Mouse (Mus musculus) forebrain, embryonic 14.5 days (tissue): ENCODE results near the gene Stk19. TPM values are rescaled to one million over a fixed set of nuclear protein-coding genes. Genes with fewer than 3 reads are reported as not detected.
A peak's percentile ranks its signal among the peaks of the same experiment; 100 is the strongest.

Source experiments
- ATAC-seq: fragments of 200-750 bp; cut with Nextera tagmentation; 2 replicates; pipeline ENCODE4 v1.8.0; 2017; ENCODE audit warnings: mild to moderate bottlenecking, moderate library complexity
- DNase-seq: peaks from one replicate; pipeline ENCODE4 v3.0.0-alpha.2; 2015; ENCODE audit warnings: low spot score
- H3K27ac ChIP-seq: fragments of 300-500 bp; sonication (generic); 2 replicates; pipeline ENCODE4 v1.5.1; 2014; ENCODE audit warnings: low read depth, mild to moderate bottlenecking, control low read depth, low read length, moderate library complexity
- H3K27me3 ChIP-seq: fragments of 300-500 bp; sonication (generic); replicated peaks from 2 replicates; pipeline ENCODE4 v1.6.1; 2014; ENCODE audit warnings: low read length, control low read depth, mixed read lengths; ENCODE audit not compliant: control insufficient read depth, insufficient read depth
- H3K36me3 ChIP-seq: fragments of 300-500 bp; sonication (generic); 2 replicates; pipeline ENCODE4 v1.6.1; 2014; ENCODE audit warnings: low read length, control low read depth; ENCODE audit not compliant: control insufficient read depth, insufficient read depth
- H3K4me1 ChIP-seq: fragments of 300-500 bp; sonication (generic); 2 replicates; pipeline ENCODE4 v1.6.1; 2014; ENCODE audit warnings: antibody characterized with exemption, low read length, control low read depth; ENCODE audit not compliant: control insufficient read depth, insufficient read depth
- H3K4me2 ChIP-seq: fragments of 300-500 bp; sonication (generic); 2 replicates; pipeline ENCODE4 v1.6.1; 2014; ENCODE audit warnings: mild to moderate bottlenecking, control low read depth, low read length
- H3K4me3 ChIP-seq: fragments of 300-500 bp; sonication (generic); 2 replicates; pipeline ENCODE4 v1.5.1; 2014; ENCODE audit warnings: low read depth, low read length, control low read depth
- H3K9ac ChIP-seq: fragments of 300-500 bp; sonication (generic); 2 replicates; pipeline ENCODE4 v1.6.1; 2014; ENCODE audit warnings: mild to moderate bottlenecking, low read length, control low read depth, moderate library complexity
- H3K9me3 ChIP-seq: fragments of 300-500 bp; sonication (generic); replicated peaks from 2 replicates; pipeline ENCODE4 v1.6.1; 2016; ENCODE audit warnings: low read length, control low read depth, mixed read lengths; ENCODE audit not compliant: control insufficient read depth
- WGBS: fragments of 180-500 bp; shearing (Covaris S2); extraction: QIAGEN DNeasy Blood & Tissue Kit; methylation state at CpG from one replicate; pipeline ENCODE4 v1.1.7; 2014; 5-methylcytosine and 5-hydroxymethylcytosine counted together
- polyA plus RNA-seq: library from polyadenylated mRNA; unstranded; fragments of >200 nt; fragmentation: Nextera tagmentation; extraction: Ambion mirVana; gene quantifications from 2 replicates; pipeline ENCODE4 v1.2.1, GENCODE M21; 2014

Stk19 gene
- polyA plus RNA-seq, 1 experiment from 2014 or later: 33.8 TPM

- Histone ChIP-seq H3K9ac (no peak within 1 kb of the TSS), H3K9me3 (no peaks in the 10 kb centered on the region), H3K4me1 (no peaks in the 10 kb centered on the region), H3K4me3 (no peak within 1 kb of the TSS), H3K27ac (no peak within 1 kb of the TSS), H3K4me2 (no peak within 1 kb of the TSS), H3K36me3 (peaks cover under 1% of the 10 kb centered on the region; the same call in 1 of the 2 replicates), H3K27me3 (no peaks in the 10 kb centered on the region)
- DNase-seq: no peak
- ATAC-seq: no peak
- 75% methylated on average over 8 of the region's 8 CpGs for WGBS
These were observed 25.8 kb upstream of the Stk19 start, which contains the start of gene Cfb for GRCm38 (mm10) chr17:34862416-34863081. TSS of gene Cfb (minus strand) at chr17:34862518.

GRCm38 (mm10) chr17:34861704-34862415, 25.1 kb upstream of the Stk19 start:
- WGBS: 79% methylated on average over 13 of the region's 13 CpGs
- Histone ChIP-seq H3K4me3 (no peak overlapping the region), H3K27me3 (no peaks in the 10 kb centered on the region), H3K9me3 (no peaks in the 10 kb centered on the region), H3K9ac (no peak overlapping the region), H3K27ac (no peak overlapping the region), H3K36me3 (peaks cover 7% of the 10 kb centered on the region), H3K4me2 (no peak overlapping the region), H3K4me1 (no peaks in the 10 kb centered on the region)
- ATAC-seq (no peak), DNase-seq (no peak)

DNA sequence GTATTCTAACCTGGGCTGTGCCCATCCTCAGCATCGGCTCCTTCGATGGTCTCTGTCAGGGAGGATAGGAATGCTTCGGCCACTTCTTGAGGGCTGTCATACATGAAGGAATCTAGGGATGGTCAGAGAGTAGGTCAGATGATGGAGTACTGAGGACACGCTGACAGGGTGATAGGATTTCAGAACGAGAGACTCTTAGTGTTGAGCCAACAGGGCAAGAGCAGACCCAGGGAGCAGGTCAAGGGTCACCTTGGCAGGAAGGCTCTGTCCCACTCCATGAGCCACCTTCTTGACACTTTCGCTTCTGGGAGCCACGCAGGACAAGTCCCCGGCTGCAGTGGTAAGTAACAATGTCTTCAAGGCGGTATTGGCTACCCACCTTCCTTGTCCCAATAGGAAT, 23.8 kb upstream of the Stk19 start:
- H3K9ac ChIP-seq: no peak overlapping the region
- no peak overlapping the region for H3K27ac ChIP-seq
- ATAC-seq (no peak), DNase-seq (no peak)
- H3K4me2 ChIP-seq: no peak overlapping the region
- 90% methylated on average over 9 of the region's 9 CpGs for WGBS
- H3K9me3 ChIP-seq: no peaks in the 10 kb centered on the region
- H3K27me3 ChIP-seq: no peaks in the 10 kb centered on the region
- no peaks in the 10 kb centered on the region for H3K4me1 ChIP-seq
- peaks cover 21% of the 10 kb centered on the region for H3K36me3 ChIP-seq
- H3K4me3 ChIP-seq: no peak overlapping the region

DNA sequence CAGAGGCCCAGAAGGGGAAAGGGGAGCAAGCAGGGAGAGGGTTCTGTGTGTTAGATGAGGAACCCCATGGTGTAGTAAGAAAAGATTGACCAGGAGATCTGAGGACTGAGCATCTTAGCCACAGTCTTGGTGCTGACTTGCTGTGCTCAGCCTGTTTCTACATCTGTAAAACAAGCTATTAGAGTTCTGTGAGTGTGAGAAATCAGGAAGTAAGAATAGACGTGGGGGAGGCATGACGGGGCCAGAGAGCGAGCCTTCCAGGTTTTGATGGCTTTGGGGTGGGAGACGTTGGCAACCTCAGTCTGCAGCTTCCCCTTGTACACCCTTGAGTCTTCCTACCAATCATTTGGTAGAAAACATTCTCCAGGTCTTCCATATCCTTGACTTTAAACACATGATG, 21.9 kb upstream of the Stk19 start:
- ATAC-seq (no peak), DNase-seq (no peak)
- WGBS: 89% methylated on average over 4 of the region's 4 CpGs

DNA sequence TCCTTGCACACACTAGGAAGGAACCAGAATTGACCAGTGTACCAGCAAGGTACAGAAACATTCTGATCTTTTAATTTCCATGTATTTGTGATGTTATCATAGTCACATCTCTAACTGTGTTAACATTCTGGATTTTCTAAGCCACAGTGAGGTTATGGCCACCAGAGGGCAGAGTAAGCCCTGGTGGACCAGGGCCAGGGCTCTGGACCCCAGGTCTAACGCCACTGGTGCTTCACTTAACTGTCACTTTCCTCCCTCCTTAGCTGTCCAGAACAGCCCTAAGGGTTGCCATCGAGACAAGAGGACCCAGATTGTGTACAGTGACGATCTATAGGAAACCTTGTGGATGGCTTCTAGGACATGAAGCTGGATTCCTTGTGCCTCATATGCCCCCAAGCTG, 19.1 kb upstream of the Stk19 start:
- Histone ChIP-seq H3K4me2 (no peak overlapping the region), H3K9ac (no peak overlapping the region), H3K27ac (no peak overlapping the region), H3K9me3 (no peaks in the 10 kb centered on the region), H3K4me3 (no peak overlapping the region), H3K4me1 (peaks cover 10% of the 10 kb centered on the region), H3K27me3 (no peaks in the 10 kb centered on the region), H3K36me3 (peaks cover 53% of the 10 kb centered on the region)
- ATAC-seq (no peak), DNase-seq (peak; percentile 40)
- 37% methylated on average over 3 of the region's 3 CpGs for WGBS

More for the DNA sequence above, 21.9 kb upstream of the Stk19 start:
- Histone ChIP-seq H3K9ac (no peak overlapping the region), H3K4me2 (no peak overlapping the region), H3K27ac (no peak overlapping the region), H3K4me3 (no peak overlapping the region), H3K4me1 (no peaks in the 10 kb centered on the region), H3K9me3 (no peaks in the 10 kb centered on the region), H3K36me3 (peaks cover 39% of the 10 kb centered on the region), H3K27me3 (no peaks in the 10 kb centered on the region)

DNA sequence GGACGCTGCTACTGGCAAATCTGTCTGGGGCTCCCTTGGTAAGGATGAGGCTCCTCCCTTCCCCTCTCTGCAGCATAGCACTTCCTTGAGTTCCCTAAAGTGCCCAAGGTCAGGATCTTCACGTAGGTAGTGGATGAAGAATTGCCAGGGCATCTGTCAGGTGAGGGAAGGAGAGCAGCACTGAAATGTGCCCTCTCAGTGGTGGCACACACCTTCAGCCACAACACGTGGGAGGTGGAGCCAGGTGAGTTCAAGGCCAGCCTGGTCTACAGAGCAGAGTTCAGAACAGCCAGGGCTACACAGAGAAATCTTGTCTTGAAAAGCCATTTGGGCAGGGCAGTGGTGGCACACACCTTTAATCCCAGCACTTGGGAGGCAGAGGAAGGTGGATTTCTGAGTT, 18.0 kb upstream of the Stk19 start:
- WGBS: 88% methylated on average over 3 of the region's 3 CpGs
- H3K4me1 ChIP-seq: peaks cover 12% of the 10 kb centered on the region
- H3K27ac ChIP-seq: no peak overlapping the region
- H3K9ac ChIP-seq: no peak overlapping the region
- DNase-seq (no peak), ATAC-seq (no peak)
- no peak overlapping the region for H3K4me3 ChIP-seq
- no peaks in the 10 kb centered on the region for H3K9me3 ChIP-seq
- H3K4me2 ChIP-seq: no peak overlapping the region
- peaks cover 53% of the 10 kb centered on the region for H3K36me3 ChIP-seq
- no peaks in the 10 kb centered on the region for H3K27me3 ChIP-seq

- Histone ChIP-seq H3K9me3 (no peaks in the 10 kb centered on the region), H3K4me3 (no peak overlapping the region), H3K27ac (no peak overlapping the region), H3K27me3 (no peaks in the 10 kb centered on the region), H3K9ac (no peak overlapping the region), H3K4me2 (no peak overlapping the region), H3K4me1 (peaks cover 17% of the 10 kb centered on the region), H3K36me3 (peaks cover 53% of the 10 kb centered on the region)
- WGBS: 88% methylated on average over 8 of the region's 8 CpGs
- DNase-seq: no peak
- no peak for ATAC-seq
These were observed 16.8 kb upstream of the Stk19 start for GRCm38 (mm10) chr17:34853511-34853910.

DNA sequence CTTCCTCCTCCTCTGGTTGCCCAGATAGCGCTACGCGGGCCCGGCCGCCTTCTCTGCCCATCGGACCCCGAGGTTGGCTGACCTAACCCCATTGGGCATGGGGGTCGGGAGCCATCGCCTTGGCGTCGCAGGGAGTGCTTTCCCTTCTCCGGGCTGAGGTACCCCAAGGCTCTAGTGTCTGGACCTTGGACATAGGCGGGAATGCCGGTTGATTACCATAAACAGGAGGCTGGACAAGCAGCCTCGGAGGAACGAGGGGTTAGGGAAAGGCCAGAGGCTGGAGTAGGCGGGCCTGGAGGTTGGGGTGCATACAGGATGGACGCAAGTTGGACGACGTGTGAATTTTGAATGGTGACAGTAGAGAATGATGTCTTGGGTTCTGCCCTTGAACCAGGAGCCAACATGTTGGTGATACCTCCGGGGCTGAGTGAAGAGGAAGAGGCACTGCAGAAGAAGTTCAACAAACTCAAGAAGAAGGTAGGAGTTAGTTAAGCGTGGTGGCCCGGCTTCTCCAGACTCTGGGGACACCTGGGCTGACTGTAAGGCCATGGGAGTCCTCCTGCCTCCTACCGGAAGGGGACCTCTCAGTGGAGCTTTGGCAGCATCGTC, 13.9 kb upstream of the Stk19 start:
- no peaks in the 10 kb centered on the region for H3K27me3 ChIP-seq
- peak overlapping the region; percentile 88 for H3K9ac ChIP-seq
- H3K4me2 ChIP-seq: peak overlapping the region; percentile 98
- peaks cover 17% of the 10 kb centered on the region for H3K4me1 ChIP-seq
- no peaks in the 10 kb centered on the region for H3K9me3 ChIP-seq
- WGBS: 1% methylated on average over 25 of the region's 25 CpGs
- H3K36me3 ChIP-seq: peaks cover 60% of the 10 kb centered on the region
- no peak overlapping the region for H3K27ac ChIP-seq
- H3K4me3 ChIP-seq: peak overlapping the region; percentile 64
- no peak for DNase-seq
- no peak; the same call in 1 of the 2 replicates for ATAC-seq
